Mouse (Mus musculus) forebrain, embryonic 12.5 days (tissue): ENCODE measurements around the gene Slit3. TPM values are rescaled to one million over a fixed set of nuclear protein-coding genes. Genes with fewer than 3 reads are reported as not detected.

ENCODE experiments used
- ATAC-seq: fragments of 200-750 bp; cut with Nextera tagmentation; 2 replicates; pipeline ENCODE4 v1.8.0; 2017; ENCODE audit warnings: moderate TSS enrichment; ENCODE audit not compliant: low FRiP score
- H3K27ac ChIP-seq: fragments of 300-500 bp; sonication (generic); 2 replicates; pipeline ENCODE4 v1.5.1; 2016; ENCODE audit warnings: mild to moderate bottlenecking
- H3K27me3 ChIP-seq: fragments of 300-500 bp; sonication (generic); 2 replicates; pipeline ENCODE4 v1.6.1; 2016; ENCODE audit warnings: mild to moderate bottlenecking
- H3K36me3 ChIP-seq: fragments of 300-500 bp; sonication (generic); replicated peaks from 2 replicates; pipeline ENCODE4 v1.6.1; 2016; ENCODE audit warnings: mild to moderate bottlenecking
- H3K4me1 ChIP-seq: fragments of 300-500 bp; sonication (generic); 2 replicates; pipeline ENCODE4 v1.6.1; 2016
- H3K4me2 ChIP-seq: fragments of 300-500 bp; sonication (generic); 2 replicates; pipeline ENCODE4 v1.6.1; 2016; ENCODE audit warnings: mild to moderate bottlenecking, moderate library complexity
- H3K4me3 ChIP-seq: fragments of 300-500 bp; sonication (generic); replicated peaks from 2 replicates; pipeline ENCODE4 v1.5.1; 2016; ENCODE audit warnings: mild to moderate bottlenecking
- H3K9ac ChIP-seq: fragments of 300-500 bp; sonication (generic); 2 replicates; pipeline ENCODE4 v1.6.1; 2016; ENCODE audit warnings: mild to moderate bottlenecking
- H3K9me3 ChIP-seq: fragments of 300-500 bp; sonication (generic); 2 replicates; pipeline ENCODE4 v1.6.1; 2016
- WGBS: fragments of 180-500 bp; shearing (Covaris S2); methylation state at CpG from one replicate; pipeline ENCODE4 v1.1.7; 2016; 5-methylcytosine and 5-hydroxymethylcytosine counted together
- polyA plus RNA-seq: library from polyadenylated mRNA; unstranded; fragments of >200 nt; fragmentation: Nextera tagmentation; extraction: Ambion mirVana; gene quantifications from 2 replicates; pipeline ENCODE4 v1.2.1, GENCODE M21; 2016

Slit3 gene
- polyA plus RNA-seq, 1 experiment from 2014 or later: 6.3 TPM

GRCm38 (mm10) chr11:35571910-35572309 is 450.9 kb downstream of the Slit3 start:
- 70% methylated on average over 3 of the region's 3 CpGs for WGBS
- Histone ChIP-seq H3K36me3 (no peaks in the 10 kb centered on the region), H3K9ac (no peak overlapping the region), H3K9me3 (no peaks in the 10 kb centered on the region), H3K4me1 (peaks cover 25% of the 10 kb centered on the region), H3K4me2 (no peak overlapping the region), H3K4me3 (no peak overlapping the region), H3K27ac (no peak overlapping the region), H3K27me3 (peaks cover 85% of the 10 kb centered on the region)
- ATAC-seq: 0 out of 2 replicates have a peak, but pooled peaks have one; percentile 12

GRCm38 (mm10) chr11:35578796-35579195 is 457.8 kb downstream of the Slit3 start:
- 90% methylated on average over 10 of the region's 10 CpGs for WGBS
- no peak overlapping the region for H3K27ac ChIP-seq
- no peak overlapping the region for H3K9ac ChIP-seq
- H3K27me3 ChIP-seq: peaks cover 64% of the 10 kb centered on the region
- ATAC-seq: no peak
- H3K4me3 ChIP-seq: no peak overlapping the region
- no peaks in the 10 kb centered on the region for H3K9me3 ChIP-seq
- H3K36me3 ChIP-seq: no peaks in the 10 kb centered on the region
- H3K4me1 ChIP-seq: peaks cover 20% of the 10 kb centered on the region
- H3K4me2 ChIP-seq: no peak overlapping the region

- Histone ChIP-seq H3K27me3 (peaks cover 40% of the 10 kb centered on the region), H3K4me2 (no peak overlapping the region), H3K36me3 (no peaks in the 10 kb centered on the region), H3K4me3 (no peak overlapping the region), H3K9ac (no peak overlapping the region), H3K9me3 (no peaks in the 10 kb centered on the region), H3K27ac (no peak overlapping the region), H3K4me1 (peaks cover 6% of the 10 kb centered on the region; the same call in 1 of the 2 replicates)
- ATAC-seq: no peak
- 88% methylated on average over 5 of the region's 5 CpGs for WGBS
These were observed 461.6 kb downstream of the Slit3 start for GRCm38 (mm10) chr11:35582591-35582990.

- Histone ChIP-seq H3K36me3 (no peaks in the 10 kb centered on the region), H3K27me3 (peaks cover 42% of the 10 kb centered on the region), H3K4me2 (no peak overlapping the region), H3K4me1 (peaks cover 6% of the 10 kb centered on the region; the same call in 1 of the 2 replicates), H3K9ac (no peak overlapping the region), H3K27ac (no peak overlapping the region), H3K4me3 (no peak overlapping the region), H3K9me3 (no peaks in the 10 kb centered on the region)
- no peak for ATAC-seq
- 90% methylated on average over 7 of the region's 7 CpGs for WGBS
These were observed 462.6 kb downstream of the Slit3 start for GRCm38 (mm10) chr11:35583633-35584032.

GRCm38 (mm10) chr11:35587174-35587959 is 466.3 kb downstream of the Slit3 start:
- Histone ChIP-seq H3K4me1 (peaks cover 6% of the 10 kb centered on the region; the same call in 1 of the 2 replicates), H3K9ac (no peak overlapping the region), H3K36me3 (no peaks in the 10 kb centered on the region), H3K4me2 (no peak overlapping the region), H3K4me3 (no peak overlapping the region), H3K27me3 (peaks cover 29% of the 10 kb centered on the region; the same call in 1 of the 2 replicates), H3K27ac (no peak overlapping the region), H3K9me3 (no peaks in the 10 kb centered on the region)
- no peak for ATAC-seq
- WGBS: 72% methylated on average over 13 of the region's 13 CpGs

- Histone ChIP-seq H3K4me2 (no peak overlapping the region), H3K4me1 (peaks cover 17% of the 10 kb centered on the region), H3K36me3 (no peaks in the 10 kb centered on the region), H3K27me3 (peaks cover 28% of the 10 kb centered on the region; the same call in 1 of the 2 replicates), H3K4me3 (no peak overlapping the region), H3K9me3 (no peaks in the 10 kb centered on the region), H3K9ac (no peak overlapping the region), H3K27ac (no peak overlapping the region)
- ATAC-seq: no peak
- 75% methylated on average over 7 of the region's 7 CpGs for WGBS
These were observed 468.9 kb downstream of the Slit3 start for GRCm38 (mm10) chr11:35589892-35590291.

- 28% methylated on average over 14 of the region's 14 CpGs for WGBS
- Histone ChIP-seq H3K4me1 (peaks cover 36% of the 10 kb centered on the region), H3K4me2 (no peak overlapping the region), H3K9me3 (no peaks in the 10 kb centered on the region), H3K9ac (no peak overlapping the region), H3K27me3 (peaks cover 42% of the 10 kb centered on the region), H3K4me3 (no peak overlapping the region), H3K36me3 (no peaks in the 10 kb centered on the region), H3K27ac (no peak overlapping the region)
- no peak for ATAC-seq
These were observed 472.4 kb downstream of the Slit3 start for GRCm38 (mm10) chr11:35593146-35594034.

GRCm38 (mm10) chr11:35596064-35596463 is 475.0 kb downstream of the Slit3 start:
- Histone ChIP-seq H3K27ac (no peak overlapping the region), H3K9ac (no peak overlapping the region), H3K9me3 (no peaks in the 10 kb centered on the region), H3K4me3 (no peak overlapping the region), H3K4me1 (peaks cover 48% of the 10 kb centered on the region), H3K36me3 (no peaks in the 10 kb centered on the region), H3K4me2 (no peak overlapping the region), H3K27me3 (peaks cover 44% of the 10 kb centered on the region)
- ATAC-seq: no peak

GRCm38 (mm10) chr11:35597882-35598281 is 476.9 kb downstream of the Slit3 start:
- Histone ChIP-seq H3K4me2 (no peak overlapping the region), H3K27me3 (peaks cover 35% of the 10 kb centered on the region), H3K27ac (no peak overlapping the region), H3K9me3 (no peaks in the 10 kb centered on the region), H3K4me3 (no peak overlapping the region), H3K36me3 (no peaks in the 10 kb centered on the region), H3K4me1 (peaks cover 60% of the 10 kb centered on the region), H3K9ac (no peak overlapping the region)
- 87% methylated on average over 6 of the region's 6 CpGs for WGBS
- no peak for ATAC-seq

GRCm38 (mm10) chr11:35598732-35599131 is 477.7 kb downstream of the Slit3 start:
- H3K4me3 ChIP-seq: no peak overlapping the region
- WGBS: 20% methylated on average over 7 of the region's 7 CpGs
- H3K9ac ChIP-seq: no peak overlapping the region
- no peaks in the 10 kb centered on the region for H3K9me3 ChIP-seq
- no peak for ATAC-seq
- H3K27ac ChIP-seq: no peak overlapping the region
- peaks cover 43% of the 10 kb centered on the region for H3K27me3 ChIP-seq
- peaks cover 53% of the 10 kb centered on the region for H3K4me1 ChIP-seq
- H3K4me2 ChIP-seq: no peak overlapping the region
- H3K36me3 ChIP-seq: no peaks in the 10 kb centered on the region

GRCm38 (mm10) chr11:35601652-35602240 is 480.7 kb downstream of the Slit3 start:
- no peak overlapping the region for H3K4me2 ChIP-seq
- H3K36me3 ChIP-seq: no peaks in the 10 kb centered on the region
- H3K27me3 ChIP-seq: peaks cover 28% of the 10 kb centered on the region
- peaks cover 33% of the 10 kb centered on the region for H3K4me1 ChIP-seq
- H3K9me3 ChIP-seq: no peaks in the 10 kb centered on the region
- H3K27ac ChIP-seq: no peak overlapping the region
- ATAC-seq: no peak
- no peak overlapping the region for H3K9ac ChIP-seq
- WGBS: 79% methylated on average over 10 of the region's 10 CpGs
- no peak overlapping the region for H3K4me3 ChIP-seq

GRCm38 (mm10) chr11:35602586-35602985 is 481.6 kb downstream of the Slit3 start:
- 81% methylated on average over 10 of the region's 10 CpGs for WGBS
- no peak overlapping the region for H3K4me2 ChIP-seq
- no peaks in the 10 kb centered on the region for H3K36me3 ChIP-seq
- no peak overlapping the region for H3K9ac ChIP-seq
- H3K4me3 ChIP-seq: no peak overlapping the region
- H3K9me3 ChIP-seq: no peaks in the 10 kb centered on the region
- no peak overlapping the region for H3K27ac ChIP-seq
- no peak for ATAC-seq
- peaks cover 22% of the 10 kb centered on the region for H3K27me3 ChIP-seq
- H3K4me1 ChIP-seq: peaks cover 32% of the 10 kb centered on the region
